Mouse (Mus musculus): ENCODE results near the gene Tmub1. TPM values are rescaled to one million over a fixed set of nuclear protein-coding genes. Genes with fewer than 3 reads are reported as not detected.

Gene Tmub1
- total RNA-seq, 2 experiments from 2014 or later, result 7.3 to 14.9 TPM

Other genes starting within 250 kb of the Tmub1 start
- gene Kcnh2, start 96.2 kb downstream of the Tmub1 start, total RNA-seq (2015), result not detected in 2 replicates
- gene Kcnh2, start 96.2 kb downstream of the Tmub1 start, total RNA-seq (2017), result 0.12 TPM in 1 of 2 replicates, not detected in the other
- gene Nos3, start 83.0 kb downstream of the Tmub1 start, total RNA-seq (2015), result 0.12 TPM in 1 of 2 replicates, not detected in the other
- gene Nos3, start 83.0 kb downstream of the Tmub1 start, total RNA-seq (2017), result not detected in 2 replicates
- gene Atg9b, start 55.7 kb downstream of the Tmub1 start, total RNA-seq (2015), result 0.90 and 1.9 TPM in 2 replicates
- 2.6 and 3.5 TPM in 2 replicates for gene Atg9b, start 55.7 kb downstream of the Tmub1 start, total RNA-seq (2017)
- gene Abcb8, start 54.2 kb downstream of the Tmub1 start, total RNA-seq (2015), result 23.5 and 30.9 TPM in 2 replicates
- 12.2 and 18.1 TPM in 2 replicates for gene Abcb8, start 54.2 kb downstream of the Tmub1 start, total RNA-seq (2017)
- gene Asic3, start 34.5 kb downstream of the Tmub1 start, total RNA-seq (2015), result 0.12 and 0.15 TPM in 2 replicates
- 0.20 TPM in 1 of 2 replicates, not detected in the other for gene Asic3, start 34.5 kb downstream of the Tmub1 start, total RNA-seq (2017)
- gene Cdk5, start 24.3 kb downstream of the Tmub1 start, total RNA-seq (2015), result 20.0 TPM in 2 replicates
- gene Cdk5, start 24.3 kb downstream of the Tmub1 start, total RNA-seq (2017), result 16.2 and 30.1 TPM in 2 replicates
- gene Slc4a2, start 24.0 kb downstream of the Tmub1 start, total RNA-seq (2015), result 11.4 and 13.1 TPM in 2 replicates
- 19.0 and 24.1 TPM in 2 replicates for gene Slc4a2, start 24.0 kb downstream of the Tmub1 start, total RNA-seq (2017)
- 35.7 and 44.6 TPM in 2 replicates for gene Fastk, start 2.6 kb downstream of the Tmub1 start, total RNA-seq (2015)
- 17.4 and 25.7 TPM in 2 replicates for gene Fastk, start 2.6 kb downstream of the Tmub1 start, total RNA-seq (2017)
- 11.4 and 14.1 TPM in 2 replicates for gene Agap3, start 4.3 kb upstream of the Tmub1 start, total RNA-seq (2015)
- gene Agap3, start 4.3 kb upstream of the Tmub1 start, total RNA-seq (2017), result 19.8 and 25.0 TPM in 2 replicates
- gene Gbx1, start 79.3 kb upstream of the Tmub1 start, total RNA-seq (2015), result not detected in 2 replicates
- not detected in 2 replicates for gene Gbx1, start 79.3 kb upstream of the Tmub1 start, total RNA-seq (2017)
- gene Asb10, start 93.1 kb upstream of the Tmub1 start, total RNA-seq (2015), result not detected in 2 replicates
- gene Asb10, start 93.1 kb upstream of the Tmub1 start, total RNA-seq (2017), result not detected in 2 replicates
- gene 4931409K22Rik, start 109.0 kb upstream of the Tmub1 start, total RNA-seq (2015), result not detected in 2 replicates
- gene 4931409K22Rik, start 109.0 kb upstream of the Tmub1 start, total RNA-seq (2017), result not detected in 2 replicates
- 45.4 and 46.0 TPM in 2 replicates for gene Abcf2, start 129.6 kb upstream of the Tmub1 start, total RNA-seq (2015)
- 113 and 115 TPM in 2 replicates for gene Abcf2, start 129.6 kb upstream of the Tmub1 start, total RNA-seq (2017)
- gene Chpf2, start 138.9 kb upstream of the Tmub1 start, total RNA-seq (2015), result 4.7 and 5.9 TPM in 2 replicates
- gene Chpf2, start 138.9 kb upstream of the Tmub1 start, total RNA-seq (2017), result 12.4 and 35.1 TPM in 2 replicates
- gene Smarcd3, start 176.6 kb upstream of the Tmub1 start, total RNA-seq (2015), result not detected in 2 replicates
- gene Smarcd3, start 176.6 kb upstream of the Tmub1 start, total RNA-seq (2017), result 0.08 TPM in 1 of 2 replicates, not detected in the other
- 21.6 and 26.5 TPM in 2 replicates for gene Nub1, start 237.7 kb upstream of the Tmub1 start, total RNA-seq (2015)
- gene Nub1, start 237.7 kb upstream of the Tmub1 start, total RNA-seq (2017), result 33.2 and 40.2 TPM in 2 replicates